Mouse (Mus musculus) midbrain, embryonic 14.5 days (tissue): ENCODE data around the gene Theg. TPM values are rescaled to one million over a fixed set of nuclear protein-coding genes. Genes with fewer than 3 reads are reported as not detected.

ENCODE experiments used
- ATAC-seq: fragments of 200-750 bp; cut with Nextera tagmentation; 2 replicates; pipeline ENCODE4 v1.8.0; 2017; ENCODE audit warnings: moderate number of reproducible peaks, moderate library complexity; ENCODE audit not compliant: low FRiP score, low TSS enrichment
- DNase-seq: peaks from one replicate; pipeline ENCODE4 v3.0.0-alpha.2; 2015
- H3K27ac ChIP-seq: fragments of 300-500 bp; sonication (generic); replicated peaks from 2 replicates; pipeline ENCODE4 v1.5.1; 2014; ENCODE audit warnings: mild to moderate bottlenecking, low read depth, low read length, moderate library complexity
- H3K27me3 ChIP-seq: fragments of 300-500 bp; sonication (generic); 2 replicates; pipeline ENCODE4 v1.6.1; 2014; ENCODE audit warnings: low read length, control low read depth, mixed read lengths; ENCODE audit not compliant: control insufficient read depth, insufficient read depth
- H3K36me3 ChIP-seq: fragments of 300-500 bp; sonication (generic); 2 replicates; pipeline ENCODE4 v1.6.1; 2014; ENCODE audit warnings: low read length, control low read depth; ENCODE audit not compliant: control insufficient read depth, insufficient read depth
- H3K4me1 ChIP-seq: fragments of 300-500 bp; sonication (generic); 2 replicates; pipeline ENCODE4 v1.6.1; 2014; ENCODE audit warnings: mild to moderate bottlenecking, antibody characterized with exemption, low read length, control low read depth; ENCODE audit not compliant: control insufficient read depth, insufficient read depth
- H3K4me2 ChIP-seq: fragments of 300-500 bp; sonication (generic); 2 replicates; pipeline ENCODE4 v1.6.1; 2014; ENCODE audit warnings: mild to moderate bottlenecking, low read length, moderate library complexity
- H3K4me3 ChIP-seq: fragments of 300-500 bp; sonication (generic); replicated peaks from 2 replicates; pipeline ENCODE4 v1.5.1; 2014; ENCODE audit warnings: low read depth, low read length
- H3K9ac ChIP-seq: fragments of 300-500 bp; sonication (generic); replicated peaks from 2 replicates; pipeline ENCODE4 v1.6.1; 2014; ENCODE audit warnings: mild to moderate bottlenecking, low read length, moderate library complexity
- H3K9me3 ChIP-seq: fragments of 300-500 bp; sonication (generic); 2 replicates; pipeline ENCODE4 v1.6.1; 2016; ENCODE audit warnings: low read length, control low read depth, mixed read lengths; ENCODE audit not compliant: control insufficient read depth
- WGBS: fragments of 180-500 bp; shearing (Covaris S2); extraction: QIAGEN DNeasy Blood & Tissue Kit; methylation state at CpG from one replicate; pipeline ENCODE4 v1.1.7; 2014; 5-methylcytosine and 5-hydroxymethylcytosine counted together
- polyA plus RNA-seq: library from polyadenylated mRNA; unstranded; fragments of >200 nt; fragmentation: Nextera tagmentation; extraction: Ambion mirVana; gene quantifications from 2 replicates; pipeline ENCODE4 v1.2.1, GENCODE M21; 2014

The Theg gene
- not detected in 2 replicates for polyA plus RNA-seq

DNA sequence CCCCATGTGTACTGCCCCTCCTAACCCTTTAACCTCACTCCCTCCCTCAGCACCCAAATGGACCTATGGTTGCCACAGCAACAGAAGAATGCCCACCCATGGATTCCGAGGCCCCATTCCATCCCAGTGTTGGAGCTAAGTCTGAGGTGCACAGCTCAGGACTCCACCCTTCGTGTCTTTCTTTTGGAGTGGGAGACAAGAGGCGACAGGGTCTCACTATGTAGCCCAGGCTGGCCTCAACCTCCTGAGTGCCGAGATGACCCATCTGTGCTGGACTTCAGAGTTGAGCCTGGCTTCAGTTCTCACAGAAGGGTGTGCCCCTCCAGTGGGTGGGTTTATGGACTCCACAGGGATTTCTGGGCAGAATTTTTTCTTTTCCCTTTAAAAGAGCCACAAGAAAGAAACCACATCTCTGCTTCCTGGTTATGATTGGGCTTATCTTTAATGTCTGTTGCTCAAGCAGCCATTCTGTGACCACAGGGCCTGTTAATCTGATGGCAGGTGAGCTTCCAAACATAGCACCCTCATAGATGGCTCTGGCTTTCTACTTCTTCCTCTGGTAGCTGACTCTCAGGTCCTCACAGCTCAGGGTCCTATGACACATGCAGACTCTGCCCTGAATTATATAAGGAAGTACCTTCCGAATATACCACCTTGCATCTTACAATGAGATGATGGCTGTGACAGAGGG is at the start of gene Theg:
TSS of gene Theg (minus strand) at position 271 of the 691 bp plus-strand sequence.
- no peaks in the 10 kb centered on the region for H3K4me1 ChIP-seq
- no peaks in the 10 kb centered on the region for H3K27me3 ChIP-seq
- 81% methylated on average over 5 of the region's 5 CpGs for whole genome bisulfite sequencing
- no peak within 1 kb of the TSS for H3K27ac ChIP-seq
- H3K9ac ChIP-seq, result no peak within 1 kb of the TSS
- H3K36me3 ChIP-seq, result no peaks in the 10 kb centered on the region
- no peak within 1 kb of the TSS for H3K4me2 ChIP-seq
- H3K9me3 ChIP-seq, result no peaks in the 10 kb centered on the region
- no peak for ATAC-seq
- no peak within 1 kb of the TSS for H3K4me3 ChIP-seq
- DNase-seq, result no peak

DNA sequence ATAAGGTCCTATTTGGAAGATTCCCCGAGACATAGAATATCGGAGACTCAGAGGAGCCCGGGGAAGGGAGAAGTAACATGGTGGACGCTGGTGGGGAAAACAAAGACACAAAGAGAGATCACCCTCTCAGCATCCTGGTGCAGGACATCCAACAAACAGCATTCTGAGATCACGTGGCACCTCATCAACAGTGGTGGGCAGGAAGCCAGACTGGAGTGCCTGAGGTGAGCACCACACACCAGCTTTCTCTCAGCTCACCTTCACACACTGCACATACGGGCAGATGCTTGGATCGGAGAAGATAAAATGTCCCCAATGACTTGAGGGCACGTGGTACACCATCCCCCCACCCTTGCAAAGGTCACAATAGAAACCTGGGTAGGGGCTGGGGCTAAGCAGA is 49.2 kb upstream of the Theg start:
- H3K4me1 ChIP-seq, result peaks cover 11% of the 10 kb centered on the region; the same call in 1 of the 2 replicates
- DNase-seq (no peak), ATAC-seq (0 out of 2 replicates have a peak, but pooled peaks have one; percentile 12)
- H3K27ac ChIP-seq, result peak overlapping the region; percentile 93
- peaks cover 10% of the 10 kb centered on the region; the same call in 1 of the 2 replicates for H3K27me3 ChIP-seq
- no peaks in the 10 kb centered on the region for H3K9me3 ChIP-seq
- peak overlapping the region; percentile 83; the same call in 1 of the 2 replicates for H3K9ac ChIP-seq
- H3K4me2 ChIP-seq, result peak overlapping the region; percentile 71
- H3K36me3 ChIP-seq, result no peaks in the 10 kb centered on the region
- WGBS, result 75% methylated on average over 8 of the region's 8 CpGs
- H3K4me3 ChIP-seq, result peak overlapping the region; percentile 63

DNA sequence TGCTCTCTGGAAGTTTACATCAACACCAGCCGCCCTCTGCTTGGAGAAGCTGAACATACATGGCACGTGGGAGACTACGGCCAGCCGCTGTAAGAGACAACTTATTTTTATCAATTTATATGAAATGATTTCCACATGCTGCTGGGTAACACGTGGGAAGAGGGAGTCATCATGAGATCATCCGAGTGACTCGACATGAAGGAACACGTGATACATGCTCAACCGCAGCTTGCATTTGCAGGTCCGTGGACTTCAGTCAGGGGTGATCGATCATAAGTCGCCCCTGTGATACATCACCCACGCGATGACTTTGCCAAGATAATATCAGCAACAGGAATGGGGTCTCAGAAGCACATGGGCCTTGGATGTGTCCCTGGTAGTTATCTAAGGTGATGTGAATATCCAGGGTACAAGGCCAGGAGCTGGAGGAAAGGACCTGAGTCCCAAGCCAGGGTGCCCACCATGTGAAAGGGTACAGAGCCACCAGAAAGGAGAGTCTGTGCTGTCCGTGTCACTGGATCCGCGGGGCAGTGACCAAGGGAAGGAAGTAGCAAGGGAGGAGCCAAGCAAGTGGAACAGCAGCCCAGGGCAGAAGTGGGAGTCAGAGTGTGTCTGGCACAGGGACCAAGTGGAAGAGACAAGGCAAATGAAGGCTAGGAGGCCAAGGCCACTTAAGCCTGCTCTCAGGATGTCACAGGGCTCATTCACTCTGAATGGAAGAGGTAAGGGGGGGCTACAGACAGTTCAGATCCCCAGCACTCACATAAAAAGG is 46.1 kb upstream of the Theg start:
- Histone ChIP-seq H3K4me3 (no peak overlapping the region), H3K27ac (no peak overlapping the region), H3K9me3 (no peaks in the 10 kb centered on the region), H3K36me3 (no peaks in the 10 kb centered on the region), H3K4me1 (0 out of 2 replicates have a peak, but pooled peaks cover 8% of the 10 kb centered on the region), H3K4me2 (no peak overlapping the region), H3K9ac (no peak overlapping the region), H3K27me3 (peaks cover 3% of the 10 kb centered on the region; the same call in 1 of the 2 replicates)
- WGBS, result 83% methylated on average over 17 of the region's 17 CpGs
- no peak for DNase-seq
- no peak for ATAC-seq

DNA sequence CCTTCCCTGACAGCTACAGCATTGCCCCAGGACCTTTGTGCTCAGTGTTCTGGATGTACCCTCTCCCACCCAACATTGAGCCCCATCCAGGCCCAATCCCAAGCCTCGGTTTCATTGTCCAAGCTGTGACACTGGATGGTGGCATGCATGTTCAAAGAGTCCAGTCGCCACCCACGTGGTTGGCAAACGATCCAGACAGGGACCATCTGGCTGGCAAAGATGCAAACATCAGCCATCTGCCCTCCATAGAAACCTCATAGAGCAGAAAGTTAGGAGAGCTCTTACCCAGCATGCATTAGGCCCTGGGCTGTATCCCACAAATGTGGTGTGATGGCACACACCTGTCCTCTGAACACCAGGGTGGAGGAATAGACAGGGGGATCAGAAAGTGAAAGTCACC is 44.3 kb upstream of the Theg start:
- DNase-seq, result peak; percentile 36
- peak; percentile 21; the same call in 1 of the 2 replicates for ATAC-seq
- H3K27ac ChIP-seq, result no peak overlapping the region

DNA sequence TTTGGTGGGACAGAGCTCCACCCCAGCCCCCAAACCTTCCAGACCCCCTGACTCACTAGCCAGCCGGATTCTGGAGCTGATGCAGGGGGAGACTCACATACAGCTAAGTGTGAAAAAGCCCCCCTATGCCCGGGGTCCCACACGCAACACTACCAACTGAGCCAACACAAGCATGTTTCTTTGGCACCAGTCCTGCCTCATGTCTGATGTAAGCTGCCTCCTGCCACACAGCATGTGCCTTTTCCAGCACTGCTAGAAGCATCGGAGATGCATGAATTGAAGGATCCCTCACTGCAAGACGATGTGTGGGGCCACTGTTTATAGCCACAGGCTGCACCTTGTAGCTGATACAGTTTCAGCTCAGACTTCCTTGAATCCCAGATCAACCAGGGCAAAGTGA is 41.2 kb upstream of the Theg start:
- no peaks in the 10 kb centered on the region for H3K9me3 ChIP-seq
- H3K4me2 ChIP-seq, result no peak overlapping the region
- no peaks in the 10 kb centered on the region for H3K4me1 ChIP-seq
- peaks cover 10% of the 10 kb centered on the region for H3K36me3 ChIP-seq
- no peak overlapping the region for H3K9ac ChIP-seq
- 84% methylated on average over 5 of the region's 5 CpGs for WGBS
- ATAC-seq (no peak), DNase-seq (no peak)
- H3K4me3 ChIP-seq, result no peak overlapping the region
- H3K27me3 ChIP-seq, result no peaks in the 10 kb centered on the region
- H3K27ac ChIP-seq, result no peak overlapping the region

More for the DNA sequence above, 44.3 kb upstream of the Theg start:
- Histone ChIP-seq H3K4me3 (no peak overlapping the region), H3K4me2 (no peak overlapping the region), H3K9ac (no peak overlapping the region), H3K9me3 (no peaks in the 10 kb centered on the region), H3K4me1 (0 out of 2 replicates have a peak, but pooled peaks cover 5% of the 10 kb centered on the region), H3K27me3 (no peaks in the 10 kb centered on the region), H3K36me3 (peaks cover 3% of the 10 kb centered on the region; the same call in 1 of the 2 replicates)
- WGBS, result 80% methylated on average over 4 of the region's 4 CpGs

DNA sequence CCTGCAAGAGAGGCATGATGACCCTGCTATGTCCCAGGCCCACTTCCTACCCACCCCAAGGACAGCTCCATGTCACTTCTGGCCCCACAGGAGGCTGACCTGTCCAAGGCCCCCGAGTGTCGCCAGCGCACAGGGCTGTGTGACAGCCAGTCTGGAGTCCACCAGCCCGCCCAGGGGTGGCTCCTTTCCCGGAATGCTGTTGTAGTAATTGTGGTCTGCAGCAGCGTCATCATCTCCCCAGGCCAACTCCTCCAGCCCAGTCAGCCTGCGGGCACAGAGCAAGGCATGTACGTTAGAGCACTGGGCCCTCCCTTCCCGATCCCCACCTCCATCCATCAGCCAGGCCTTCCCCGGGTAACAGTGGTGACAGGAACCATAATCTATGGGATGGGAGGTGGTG is 39.0 kb upstream of the Theg start:
- no peaks in the 10 kb centered on the region for H3K27me3 ChIP-seq
- H3K9ac ChIP-seq, result no peak overlapping the region
- H3K4me2 ChIP-seq, result no peak overlapping the region
- no peaks in the 10 kb centered on the region for H3K9me3 ChIP-seq
- peaks cover 10% of the 10 kb centered on the region for H3K36me3 ChIP-seq
- ATAC-seq (no peak), DNase-seq (no peak)
- no peak overlapping the region for H3K27ac ChIP-seq
- 90% methylated on average over 10 of the region's 10 CpGs for WGBS
- H3K4me1 ChIP-seq, result no peaks in the 10 kb centered on the region
- H3K4me3 ChIP-seq, result no peak overlapping the region

DNA sequence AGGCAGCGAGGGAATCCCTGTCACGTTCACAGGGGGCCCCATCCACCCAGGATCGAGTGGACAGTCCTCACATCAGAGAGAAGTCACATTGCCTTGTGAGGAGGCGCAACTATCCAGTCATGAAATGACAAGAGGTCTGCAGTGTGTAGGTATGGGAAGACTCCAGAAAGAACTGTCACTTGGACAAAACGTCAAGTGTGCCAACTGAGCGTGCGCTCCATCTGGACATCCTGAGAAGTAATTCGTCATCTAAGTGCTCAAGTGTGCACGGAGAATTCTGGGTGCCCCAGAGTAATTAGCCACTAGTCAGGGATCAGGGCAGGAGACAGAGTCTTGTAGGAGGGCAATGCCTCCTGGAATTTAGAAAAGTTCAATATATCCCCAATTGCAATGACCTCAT is 38.3 kb upstream of the Theg start:
- Histone ChIP-seq H3K9me3 (no peaks in the 10 kb centered on the region), H3K4me3 (no peak overlapping the region), H3K27me3 (no peaks in the 10 kb centered on the region), H3K27ac (no peak overlapping the region), H3K4me1 (no peaks in the 10 kb centered on the region), H3K4me2 (no peak overlapping the region), H3K9ac (no peak overlapping the region), H3K36me3 (peaks cover 10% of the 10 kb centered on the region)
- no peak for ATAC-seq
- no peak for DNase-seq
- 84% methylated on average over 9 of the region's 9 CpGs for WGBS

DNA sequence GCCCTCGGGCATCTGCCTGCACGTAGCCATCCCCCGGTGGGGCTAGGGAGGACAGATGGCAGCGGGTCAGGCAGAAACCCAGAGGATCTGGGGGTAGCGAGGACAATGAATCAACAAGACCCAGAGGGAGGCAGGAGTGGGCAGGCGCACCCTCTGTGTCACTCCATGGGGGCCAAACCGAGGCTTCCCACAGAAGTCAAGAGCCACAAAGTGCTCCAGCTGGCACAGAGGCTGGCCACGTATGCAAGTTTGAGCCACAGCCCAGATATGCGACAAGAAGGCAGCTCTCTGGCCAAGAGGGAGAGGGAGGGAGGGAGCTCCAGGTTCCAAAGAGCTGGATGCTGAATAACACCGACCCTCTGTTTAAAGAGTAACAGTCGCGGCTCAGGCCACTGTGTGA is 36.8 kb upstream of the Theg start:
- 59% methylated on average over 12 of the region's 12 CpGs for WGBS

More for the DNA sequence above, 36.8 kb upstream of the Theg start:
- ATAC-seq (no peak), DNase-seq (no peak)
- H3K4me2 ChIP-seq, result no peak overlapping the region
- no peak overlapping the region for H3K27ac ChIP-seq
- peaks cover 10% of the 10 kb centered on the region for H3K36me3 ChIP-seq
- H3K27me3 ChIP-seq, result no peaks in the 10 kb centered on the region
- no peaks in the 10 kb centered on the region for H3K4me1 ChIP-seq
- no peak overlapping the region for H3K9ac ChIP-seq
- H3K9me3 ChIP-seq, result no peaks in the 10 kb centered on the region
- H3K4me3 ChIP-seq, result no peak overlapping the region
